Mouse (Mus musculus): ENCODE results near the gene Lamp3. TPM values are rescaled to one million over a fixed set of nuclear protein-coding genes. Genes with fewer than 3 reads are reported as not detected.

Lamp3 gene
- polyA plus RNA-seq (2012; rRNA removed): 0.01 TPM in 1 of 2 replicates, not detected in the other

DNA sequence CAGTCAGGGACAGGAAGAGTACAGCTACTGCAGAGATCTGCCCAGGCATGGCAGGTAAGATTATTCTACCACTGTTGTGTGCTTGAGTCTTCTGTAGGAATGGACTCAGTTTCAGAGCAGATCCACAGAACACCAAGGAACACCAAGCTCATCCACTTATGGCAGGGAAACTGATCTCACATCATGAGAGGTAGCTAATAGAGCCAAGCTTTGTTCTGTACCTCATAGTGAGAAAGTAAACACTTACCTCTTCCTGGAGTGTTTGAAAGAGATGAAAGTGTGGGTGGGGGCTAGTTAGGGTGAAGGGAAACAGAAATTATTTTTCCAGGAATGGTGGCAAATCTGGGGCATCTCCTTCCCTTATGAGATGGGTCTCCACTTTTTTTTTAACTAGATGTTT lies at the start of gene Lamp3:
Gene Lamp3, minus strand, starts transcription at position 160 of the 400 bp plus-strand sequence.

DNA sequence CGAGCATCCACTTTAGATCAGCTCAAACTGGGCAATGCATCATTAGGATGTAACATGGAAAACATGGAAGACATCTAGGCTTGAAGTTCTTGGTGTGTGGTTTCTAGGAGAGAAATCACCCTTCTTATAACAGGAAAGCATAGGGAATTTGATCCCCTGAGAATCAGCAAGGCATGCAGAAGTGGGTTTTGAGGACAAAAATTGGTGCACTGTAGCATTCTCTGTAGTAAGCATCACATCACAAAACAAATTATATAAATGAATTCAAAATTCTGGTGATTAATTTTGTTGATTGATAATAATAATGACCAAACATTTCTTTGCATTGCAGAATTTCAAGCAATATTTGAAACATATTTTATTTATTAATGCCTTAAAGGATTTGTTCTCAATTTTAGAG lies 76.4 kb downstream of the Lamp3 start, which contains the start of gene Olfr171:
Gene Olfr171, minus strand, starts transcription at position 101 of the 400 bp plus-strand sequence.

DNA sequence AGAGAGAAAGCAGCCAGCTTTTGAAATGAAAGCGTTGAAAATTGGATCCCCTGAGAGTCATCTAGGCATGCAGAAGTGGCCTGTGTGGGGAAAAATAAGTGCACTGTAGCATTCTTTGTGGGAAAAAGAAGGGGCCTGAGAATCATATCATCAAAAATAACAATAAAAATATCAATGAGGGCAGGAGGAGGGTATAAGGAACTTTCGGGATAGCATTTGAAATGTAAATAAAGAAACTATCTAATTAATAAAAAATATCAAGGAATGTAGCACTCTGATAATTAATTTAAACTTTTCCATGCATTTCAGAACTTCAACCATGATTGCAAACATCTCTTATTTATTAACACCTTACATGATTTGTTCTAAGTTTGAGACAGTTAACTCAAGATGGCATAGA lies 94.4 kb downstream of the Lamp3 start, which contains the start of gene Olfr170:
Gene Olfr170, minus strand, starts transcription at position 101 of the 400 bp plus-strand sequence.

Other genes starting within 250 kb of the Lamp3 start
- gene Olfr166, start 222.7 kb downstream of the Lamp3 start, polyA plus RNA-seq (2012; rRNA removed): not detected in 2 replicates
- not detected in 2 replicates for gene Olfr167, start 184.1 kb downstream of the Lamp3 start, polyA plus RNA-seq (2012; rRNA removed)
- gene Olfr168, start 170.8 kb downstream of the Lamp3 start, polyA plus RNA-seq (2012; rRNA removed): not detected in 2 replicates
- gene Olfr169, start 134.6 kb downstream of the Lamp3 start, polyA plus RNA-seq (2012; rRNA removed): not detected in 2 replicates
- not detected in 2 replicates for gene Olfr170, start 94.5 kb downstream of the Lamp3 start, polyA plus RNA-seq (2012; rRNA removed)
- not detected in 2 replicates for gene Olfr171, start 76.5 kb downstream of the Lamp3 start, polyA plus RNA-seq (2012; rRNA removed)
- 17.8 and 19.0 TPM in 2 replicates for gene B3gnt5, start 53.8 kb upstream of the Lamp3 start, polyA plus RNA-seq (2012; rRNA removed)